Mouse (Mus musculus): ENCODE measurements around the gene Clnk.

DNA sequence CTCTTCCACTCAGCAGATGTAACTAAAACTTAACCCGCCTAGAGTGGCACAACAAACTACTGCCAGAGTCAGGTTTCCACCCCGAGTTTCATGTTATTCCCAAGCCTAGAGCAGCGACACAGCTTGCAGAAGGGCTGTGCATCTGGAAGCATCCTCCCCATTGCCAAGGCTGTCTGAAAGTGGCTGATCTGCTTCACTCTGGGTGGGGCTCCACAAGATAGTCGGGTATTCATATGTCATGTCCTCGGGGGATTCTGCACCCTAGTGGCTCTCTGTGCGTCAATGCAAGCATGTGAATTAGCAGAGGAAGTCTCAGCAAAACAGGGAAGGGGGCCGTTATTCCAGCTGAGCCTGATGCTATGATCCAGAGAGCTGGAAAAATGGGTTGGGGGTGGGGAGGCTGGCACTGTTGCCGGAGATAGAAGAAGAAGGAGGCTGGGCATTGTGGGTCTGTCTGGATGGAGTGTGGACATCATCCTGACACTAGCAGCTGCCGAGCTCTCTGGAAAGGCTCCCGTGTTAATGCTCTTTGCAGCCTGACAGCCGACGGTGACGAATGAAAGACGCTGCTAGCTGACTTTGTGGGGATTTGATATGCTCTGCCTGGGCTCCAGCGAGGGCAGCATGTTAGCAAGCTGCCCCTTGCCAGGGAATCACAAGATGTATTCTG lies 88.6 kb downstream of the Clnk start:
- no peak for TF ChIP-seq CTCF (IDR thresholded peaks at IDR 0.05; ENCODE audit: borderline replicate concordance, control insufficient read depth, extremely low read depth, insufficient read depth, low read length, poor library complexity)
- no peak for TF ChIP-seq POLR2A (IDR thresholded peaks at IDR 0.05; ENCODE audit: control insufficient read depth, extremely low read depth, insufficient read depth, low read length, poor library complexity)
